Mouse (Mus musculus): ENCODE measurements around the gene Rab8b.

DNA sequence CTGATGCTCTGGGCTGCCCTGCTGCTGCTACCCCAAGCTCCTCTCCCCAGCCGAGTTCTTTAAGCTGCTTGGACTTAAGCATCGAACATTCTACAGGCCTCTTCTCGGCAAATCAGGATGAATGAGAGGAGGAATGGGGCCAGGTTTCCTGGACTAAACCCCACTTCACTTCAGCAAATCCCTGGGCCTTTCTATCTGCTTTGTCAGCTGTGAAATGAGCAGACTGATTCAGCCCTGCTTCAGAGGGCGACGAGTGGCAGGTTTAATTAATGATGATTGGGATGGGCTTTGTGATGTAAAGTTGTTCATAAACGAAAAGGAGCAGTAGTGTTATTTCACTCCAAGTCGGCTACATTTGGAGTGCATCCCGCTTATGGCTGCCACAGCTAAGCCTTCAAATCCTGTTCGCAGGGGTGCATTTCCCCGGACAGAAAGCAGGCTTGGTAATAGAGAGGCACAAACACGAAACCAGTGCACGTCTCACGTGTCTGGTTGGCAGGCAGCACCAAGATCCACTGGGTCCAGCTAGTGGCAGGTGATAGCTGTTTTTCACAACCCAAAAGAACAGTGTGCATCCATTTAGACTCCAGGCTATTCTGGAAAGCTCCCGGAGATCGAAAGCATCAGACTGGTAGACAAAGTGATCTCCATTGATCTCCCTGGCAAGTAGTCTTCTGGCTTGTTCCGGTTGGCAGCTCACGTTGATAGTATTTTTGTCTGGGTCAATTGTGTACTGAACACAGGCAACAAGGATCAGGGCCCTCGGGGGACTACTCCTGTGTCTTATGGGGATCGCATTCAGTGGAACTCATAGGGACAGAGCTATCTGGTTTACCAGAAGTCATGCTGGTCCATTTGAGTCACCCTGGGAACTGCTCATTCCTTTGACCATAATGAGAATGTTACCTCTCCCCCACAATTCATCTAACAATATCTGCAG is 14.7 kb upstream of the Rab8b start:
- TF ChIP-seq POLR2A (IDR thresholded peaks at IDR 0.05; ENCODE audit: borderline replicate concordance, insufficient read depth, low read length) (no peak), CTCF (IDR thresholded peaks at IDR 0.05; ENCODE audit: borderline replicate concordance, insufficient read depth, low read depth, low read length) (no peak)

All from cerebellum, adult 2 months (tissue).